In the genomic region with DNA sequence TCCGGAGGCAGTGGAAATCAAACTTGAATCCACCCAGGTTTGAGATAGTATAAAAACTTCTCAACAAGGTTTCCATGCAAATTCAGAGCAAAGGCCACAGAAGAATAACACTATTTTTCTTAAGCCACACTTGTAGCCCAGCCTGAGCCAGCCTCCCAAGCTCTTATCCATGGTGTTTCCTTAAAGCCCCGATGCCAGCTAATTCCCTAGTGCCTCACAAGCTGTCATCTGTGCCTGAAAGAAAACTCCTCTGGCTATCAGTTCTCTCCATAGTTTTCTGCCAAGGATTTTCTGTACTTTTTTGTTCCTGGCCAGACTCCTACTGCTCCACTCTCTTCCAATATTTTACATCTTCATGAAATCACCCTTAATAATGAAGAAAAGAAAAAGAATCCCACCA, we compare ENCODE assay signal across 21 mouse cellular contexts. TPM values are rescaled to one million over a fixed set of nuclear protein-coding genes. Genes with fewer than 3 reads are reported as not detected.
DNase-seq lines count a peak whose midpoint lies in the region; ATAC-seq and TF ChIP-seq lines count a peak whose summit lies in the region.
"Had no signal": no experiment of that assay in that cellular context is flagged by ENCODE, and none has a peak within 500 bp of the region (broad histone marks: within the 10 kb centered on the region; RNA-seq: fewer than 3 reads in every experiment).

No protein-coding gene starts in this region.

- no peaks in the 10 kb centered on the region for H3K27me3 ChIP-seq in heart, embryonic 11.5 days (ENCODE audit: control insufficient read depth, insufficient read depth, low read length)
- H3K27me3 ChIP-seq: embryonic facial prominence, embryonic 15.5 days; kidney, embryonic 15.5 days; lung, embryonic 15.5 days had no signal

- H3K9me3 ChIP-seq in heart, embryonic 11.5 days (replicated peaks; ENCODE audit: control insufficient read depth, low read length) = no peaks in the 10 kb centered on the region
- H3K9me3 ChIP-seq: embryonic facial prominence, embryonic 15.5 days; kidney, embryonic 15.5 days; lung, embryonic 15.5 days; midbrain, embryonic 10.5 days had no signal

- peak; percentile 6 for DNase-seq in adrenal gland, postnatal 10 days
- DNase-seq in adrenal gland, postnatal 4 days (ENCODE audit: low spot score in 2 of 2) = no peak
- peak; percentile 41 to 46 for DNase-seq in heart, adult 18-20 months
- DNase-seq in brain, embryonic 14.5 days (ENCODE audit: low read depth) = peak; percentile 40
- DNase-seq in heart, postnatal 25 days (ENCODE audit: low spot score) = peak; percentile 19
- DNase-seq in kidney, postnatal 10 days = no peak
- no peak for DNase-seq in kidney, adult 8-10 months
- DNase-seq: adrenal gland, adult 8-10 months; cerebellum, adult 2 months; retina, postnatal 1 day; right cerebral cortex, postnatal 4 days; thymus, postnatal 25 days had no signal

- TF ChIP-seq CTCF in brain, embryonic 14.5 days (IDR thresholded peaks at IDR 0.05; ENCODE audit: borderline replicate concordance, extremely low read depth, insufficient read depth, insufficient read length) = no peak

- H3K9ac ChIP-seq in heart, embryonic 11.5 days (ENCODE audit: low read depth, low read length) = no peak overlapping the region
- H3K9ac ChIP-seq: embryonic facial prominence, embryonic 15.5 days; hindbrain, embryonic 14.5 days; kidney, embryonic 15.5 days; liver, embryonic 14.5 days; lung, embryonic 15.5 days had no signal

- H3K36me3 ChIP-seq in heart, embryonic 11.5 days (ENCODE audit: control insufficient read depth, insufficient read depth, low read length) = no peaks in the 10 kb centered on the region
- H3K36me3 ChIP-seq: embryonic facial prominence, embryonic 15.5 days; kidney, embryonic 15.5 days; lung, embryonic 15.5 days; midbrain, embryonic 10.5 days had no signal

- intact Hi-C loops in heart, postnatal 25 days (cut with DNase I) = no loop called here

- H3K4me3 ChIP-seq in heart, embryonic 11.5 days (ENCODE audit: low read depth, low read length) = no peak overlapping the region
- H3K4me3 ChIP-seq: embryonic facial prominence, embryonic 15.5 days; kidney, embryonic 15.5 days; lung, embryonic 15.5 days; midbrain, embryonic 10.5 days had no signal

- 57% methylated on average over 2 of the region's 2 CpGs for WGBS in heart, embryonic 11.5 days (ENCODE audit: insufficient replicate concordance)

- ATAC-seq in heart, embryonic 11.5 days (replicated peaks; ENCODE audit: insufficient number of reproducible peaks, low FRiP score, low TSS enrichment) = no peak
- ATAC-seq: intestine, embryonic 16.5 days had no signal

- no peak overlapping the region for H3K4me2 ChIP-seq in heart, embryonic 11.5 days
- H3K4me2 ChIP-seq: embryonic facial prominence, embryonic 15.5 days; hindbrain, embryonic 14.5 days; kidney, embryonic 15.5 days; lung, embryonic 15.5 days had no signal

- TF ChIP-seq POLR2A in brain, embryonic 14.5 days (IDR thresholded peaks at IDR 0.05; ENCODE audit: borderline replicate concordance, extremely low read depth, insufficient read depth, insufficient read length, poor library complexity, severe bottlenecking) = no peak

- H3K27ac ChIP-seq in heart, embryonic 11.5 days (ENCODE audit: low read depth, low read length) = no peak overlapping the region
- H3K27ac ChIP-seq: embryonic facial prominence, embryonic 15.5 days; hindbrain, embryonic 14.5 days; kidney, embryonic 15.5 days; liver, embryonic 14.5 days; lung, embryonic 15.5 days; macrophage; midbrain, embryonic 10.5 days had no signal

- H3K4me1 ChIP-seq in heart, embryonic 11.5 days (ENCODE audit: control insufficient read depth, insufficient read depth, low read length) = no peaks in the 10 kb centered on the region
- H3K4me1 ChIP-seq: embryonic facial prominence, embryonic 15.5 days; kidney, embryonic 15.5 days; lung, embryonic 15.5 days; midbrain, embryonic 10.5 days had no signal

RNA-seq across cellular contexts. Expression of gene Klf12, which starts 48.9 kb away (rescaled TPM):
- 10 to 100 TPM; 19.5 to 19.8 TPM for total RNA-seq in adrenal gland, postnatal 10 days (2021)
- 10 to 100 TPM; 31.3 to 34.4 TPM for total RNA-seq in adrenal gland, postnatal 4 days (2021)
- total RNA-seq in heart, adult 18-20 months (2021) = 10 to 100 TPM; 12.7 to 17.4 TPM
- polyA plus RNA-seq in heart, embryonic 11.5 days (2014; fragmentation: Nextera tagmentation; extraction: Ambion mirVana) = 5.8 and 7.3 TPM in 2 replicates
- polyA plus RNA-seq in brain, embryonic 14.5 days (2012; rRNA removed) = 33.0 and 57.7 TPM in 2 replicates
- total RNA-seq in heart, postnatal 25 days (2021) = 10 to 100 TPM; 16.2 to 18.6 TPM
- polyA plus RNA-seq: macrophage had no signal

Comparison
In these comparisons a context has a peak if more than half of its experiments do, and no peak if none do; other contexts are left out.
1. DNase-seq: peak in adrenal gland, postnatal 10 days (single experiment), heart, adult 18-20 months (2 of 2), brain, embryonic 14.5 days (single experiment) and heart, postnatal 25 days (single experiment); none in adrenal gland, postnatal 4 days (0 of 2), kidney, postnatal 10 days (single experiment) and kidney, adult 8-10 months (0 of 2).